Mouse (Mus musculus) gastrocnemius, postnatal 14 days (tissue): ENCODE data around the gene Gpm6b. TPM values are rescaled to one million over a fixed set of nuclear protein-coding genes. Genes with fewer than 3 reads are reported as not detected.

Source experiments
- DNase-seq: peaks from one replicate; pipeline ENCODE4 v3.0.0; 2021; ENCODE audit warnings: mixed read lengths
- intact Hi-C: fragments of 180-260 bp; cut with DNase I; formaldehyde crosslinking; loops from one replicate; pipeline ENCODE4 v1.15.1; 2025; ENCODE audit warnings: low total_unique reads
- total RNA-seq, 2 experiments: library from RNA; stranded (reverse); gene quantifications; 2 replicates each; pipeline ENCODE4 v1.2.3; 2021

The Gpm6b gene
- total RNA-seq, 2 experiments from 2014 or later, result 5.4 to 10.4 TPM

- intact Hi-C loops, result no loop called here
- DNase-seq, result no peak
Measured at GRCm38 (mm10) chrX:166348086-166348485, 109.4 kb downstream of the Gpm6b start.

GRCm38 (mm10) chrX:166348634-166349033 is 109.9 kb downstream of the Gpm6b start:
- no peak for DNase-seq
- intact Hi-C loops, result no loop called here

- peak; percentile 32 for DNase-seq
Measured at GRCm38 (mm10) chrX:166351790-166352189, 113.1 kb downstream of the Gpm6b start.

DNA sequence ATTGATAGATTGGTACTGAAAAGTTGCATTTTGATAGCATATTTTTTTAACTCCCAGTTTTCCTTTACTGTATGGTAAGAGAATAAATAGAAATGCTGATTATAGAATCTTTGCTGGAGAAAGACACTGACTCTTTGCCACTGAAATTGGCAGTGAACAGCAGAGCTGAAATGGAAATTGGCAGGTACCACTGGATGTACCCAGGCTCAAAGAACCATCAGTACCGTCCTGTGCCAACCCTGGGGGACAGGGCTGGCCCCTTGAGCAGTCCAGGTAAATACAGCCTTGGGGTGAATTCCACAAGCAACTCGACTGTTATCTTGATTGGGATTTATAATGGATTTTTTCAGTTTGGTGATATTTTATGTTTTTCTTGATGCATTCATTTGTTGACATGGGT is 114.7 kb downstream of the Gpm6b start:
- intact Hi-C loops, result no loop called here
- DNase-seq, result no peak

More at GRCm38 (mm10) chrX:166351790-166352189, 113.1 kb downstream of the Gpm6b start:
- intact Hi-C loops, result no loop called here

- no peak for DNase-seq
- intact Hi-C loops, result no loop called here
Measured at GRCm38 (mm10) chrX:166354913-166355312, 116.2 kb downstream of the Gpm6b start.

GRCm38 (mm10) chrX:166356276-166356675 is 117.6 kb downstream of the Gpm6b start:
- intact Hi-C loops, result no loop called here
- no peak for DNase-seq

DNA sequence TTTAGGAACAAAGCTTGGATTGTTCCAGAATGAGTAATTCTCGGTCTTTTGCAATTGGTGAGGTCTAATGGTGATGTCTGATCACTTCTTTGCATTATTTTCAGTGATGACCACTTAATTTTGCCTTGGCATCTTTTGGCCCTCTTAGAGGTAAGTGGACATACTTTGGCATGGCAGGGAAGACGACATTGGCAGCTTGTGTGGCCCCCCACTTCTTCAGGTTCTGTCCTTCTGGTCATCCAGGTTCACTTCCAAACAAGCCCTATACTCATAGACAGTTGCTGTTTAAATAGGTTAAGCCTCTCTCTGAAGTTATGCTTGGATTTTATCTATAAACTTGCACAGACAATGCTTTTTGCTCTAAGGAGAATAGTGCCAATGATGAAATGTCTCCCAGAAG is 120.2 kb downstream of the Gpm6b start:
- no peak for DNase-seq
- intact Hi-C loops, result no loop called here

GRCm38 (mm10) chrX:166359927-166360440 is 121.3 kb downstream of the Gpm6b start:
- no peak for DNase-seq
- intact Hi-C loops, result no loop called here

DNA sequence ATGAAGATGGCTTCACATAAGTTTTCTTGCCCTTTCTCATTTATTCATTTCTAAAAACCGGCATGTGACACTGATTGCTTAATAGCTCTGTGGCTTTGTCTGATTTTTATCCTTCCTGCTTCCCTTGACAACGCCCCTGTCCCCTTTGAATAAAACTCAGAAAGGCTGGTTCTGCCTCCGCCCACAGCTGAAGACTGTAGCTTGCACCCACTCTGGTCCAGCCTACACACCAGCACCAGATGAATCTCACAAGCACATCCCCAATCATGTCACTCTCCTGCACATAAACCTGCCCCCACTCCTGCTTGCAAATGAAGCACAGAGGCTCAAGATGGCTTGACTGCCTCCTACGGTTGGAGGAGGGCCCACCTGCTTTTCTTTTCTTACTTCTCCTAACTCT is 121.7 kb downstream of the Gpm6b start:
- no peak for DNase-seq
- intact Hi-C loops, result no loop called here

GRCm38 (mm10) chrX:166365458-166366213 is 126.9 kb downstream of the Gpm6b start:
- no peak for DNase-seq
- intact Hi-C loops, result no loop called here

DNA sequence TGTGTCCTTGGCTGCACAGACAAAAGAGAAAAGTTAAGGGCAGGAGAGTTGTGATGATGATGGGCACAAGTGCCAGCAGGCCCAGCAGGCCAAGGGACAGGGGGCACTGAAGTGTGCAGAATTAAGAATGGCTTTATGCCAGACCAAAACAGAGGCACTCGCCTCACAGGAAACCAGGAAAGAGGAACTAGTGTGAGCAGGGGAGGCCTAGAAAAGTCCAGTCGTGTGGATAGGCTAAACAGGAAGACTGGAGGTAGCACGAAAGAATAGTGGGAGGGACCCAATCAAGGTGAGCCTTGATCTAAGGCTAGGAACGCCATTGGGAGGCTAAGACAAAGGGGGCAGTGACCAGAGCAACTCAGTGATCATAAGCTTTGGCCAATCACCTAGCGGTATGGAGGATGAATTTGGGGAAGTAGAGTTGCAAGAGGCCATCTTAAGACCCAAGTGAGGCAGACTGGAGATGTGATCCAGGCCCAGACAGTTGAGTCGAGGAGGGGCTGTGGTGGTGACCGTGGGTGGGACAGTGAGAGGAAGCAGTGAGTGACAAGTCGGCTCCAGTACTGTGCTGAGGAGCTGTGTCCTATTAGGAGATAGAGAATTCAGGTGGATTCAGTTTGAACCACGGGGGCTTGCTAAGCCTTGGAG is 138.1 kb downstream of the Gpm6b start:
- DNase-seq, result no peak
- intact Hi-C loops, result no loop called here

DNA sequence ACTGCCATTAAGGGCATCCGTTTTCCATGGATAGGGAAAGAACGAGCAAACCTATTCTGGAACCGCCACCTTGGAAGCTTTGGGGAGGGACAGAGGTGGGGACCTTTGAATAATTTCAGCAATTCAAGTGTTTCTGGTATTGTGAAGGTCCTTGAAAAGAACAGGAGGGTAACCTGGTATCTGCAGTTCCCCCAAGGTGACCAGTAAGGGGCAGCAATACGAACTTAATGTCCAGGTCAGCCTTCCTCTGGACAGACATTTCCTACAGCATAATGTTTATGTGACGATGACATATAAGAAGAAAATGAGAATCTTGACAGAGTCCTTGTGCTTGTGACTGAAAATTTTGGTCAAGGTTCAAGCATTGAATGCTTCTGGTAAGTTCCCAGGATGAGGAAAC is 139.9 kb downstream of the Gpm6b start:
- intact Hi-C loops, result no loop called here
- no peak for DNase-seq

GRCm38 (mm10) chrX:166383606-166384005 is 144.9 kb downstream of the Gpm6b start:
- intact Hi-C loops, result no loop called here
- DNase-seq, result no peak

DNA sequence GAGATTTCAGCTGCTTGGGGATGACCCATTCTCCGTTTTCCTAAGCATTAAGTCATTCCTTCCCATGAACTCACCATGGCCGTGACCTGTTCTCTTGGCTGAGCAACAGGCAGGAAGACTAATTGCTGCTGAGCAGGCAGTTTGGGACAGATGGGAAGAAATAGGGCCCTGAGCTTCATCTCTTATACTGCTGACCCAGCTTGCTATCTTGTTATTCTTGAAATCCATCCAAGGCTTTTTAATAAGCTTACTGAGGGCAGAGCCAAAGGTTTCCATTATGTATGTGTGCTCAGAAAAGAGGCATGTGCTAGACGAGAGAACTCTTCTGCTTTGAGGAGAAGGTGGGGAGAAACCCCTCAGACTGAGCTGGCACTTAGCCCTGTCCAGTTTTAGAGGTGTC is 146.2 kb downstream of the Gpm6b start:
- peak; percentile 13 for DNase-seq
- intact Hi-C loops, result no loop called here

DNA sequence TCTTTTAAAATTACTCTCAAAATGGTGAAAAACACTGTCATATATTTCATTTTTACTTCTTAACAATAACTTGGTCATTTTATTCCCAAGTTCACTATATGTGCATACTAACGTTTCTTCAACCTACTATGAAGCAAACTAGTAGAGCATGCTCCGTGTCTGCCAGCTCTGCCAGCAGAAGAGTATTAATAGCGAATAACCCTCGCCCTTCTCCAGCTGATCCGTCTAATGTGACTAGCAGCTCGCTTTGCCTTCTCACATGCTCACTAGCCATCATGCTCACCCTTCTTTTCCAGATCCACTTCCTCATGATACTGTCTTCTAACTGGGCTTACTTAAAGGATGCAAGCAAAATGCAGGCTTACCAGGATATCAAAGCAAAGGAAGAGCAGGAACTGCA is 147.9 kb downstream of the Gpm6b start:
- no peak for DNase-seq
- intact Hi-C loops, result no loop called here

DNA sequence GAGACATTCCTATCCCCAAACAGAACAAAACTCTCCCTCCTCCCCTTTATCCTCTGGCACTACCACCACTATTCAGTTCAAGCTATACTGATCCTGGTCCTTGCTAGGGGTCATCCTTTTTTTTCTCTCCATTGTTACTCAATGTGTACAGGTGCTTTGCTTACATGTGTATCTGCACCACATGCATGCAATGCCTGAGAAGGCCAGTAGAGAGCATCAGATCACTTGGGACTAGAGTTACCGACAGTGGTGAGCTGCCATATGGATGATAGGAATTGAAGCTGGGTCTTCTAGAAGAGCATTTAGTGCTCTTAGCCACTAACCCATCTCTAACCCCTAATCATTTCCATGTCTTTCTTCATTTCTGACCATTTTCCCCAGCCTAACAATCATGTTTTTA is 155.0 kb downstream of the Gpm6b start:
- DNase-seq, result no peak
- intact Hi-C loops, result no loop called here

GRCm38 (mm10) chrX:166407865-166408264 is 169.2 kb downstream of the Gpm6b start:
- intact Hi-C loops, result no loop called here
- no peak for DNase-seq

GRCm38 (mm10) chrX:166416196-166416595 is 177.5 kb downstream of the Gpm6b start:
- intact Hi-C loops, result no loop called here
- DNase-seq, result no peak

DNA sequence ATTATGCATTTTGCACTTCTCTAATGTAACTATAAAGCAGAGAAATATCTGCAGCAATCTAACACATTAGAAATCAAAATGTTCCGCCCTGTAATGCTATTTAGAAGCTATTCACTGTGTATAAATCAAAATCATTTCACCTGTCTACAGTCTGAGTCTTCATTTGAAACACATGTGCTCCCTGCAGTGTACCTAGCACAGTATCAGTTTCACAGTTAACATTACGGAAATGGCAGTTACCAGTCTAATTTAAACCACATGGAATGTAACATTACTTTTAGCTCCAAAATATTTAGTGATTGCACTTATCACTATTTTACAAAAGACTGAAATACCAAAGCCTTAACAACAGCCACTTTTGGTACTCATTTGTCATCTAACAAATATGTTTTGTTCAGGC is 196.1 kb downstream of the Gpm6b start:
- intact Hi-C loops, result no loop called here
- DNase-seq, result no peak
